Mouse (Mus musculus): Measurements from ENCODE around the gene Gramd2. TPM values are rescaled to one million over a fixed set of nuclear protein-coding genes. Genes with fewer than 3 reads are reported as not detected.

Gramd2 gene
- polyA plus RNA-seq, 1 experiment: 4.5 TPM

Other genes starting within 250 kb of the Gramd2 start
- 127 and 152 TPM in 2 replicates for gene Arih1, start 193.5 kb upstream of the Gramd2 start, polyA plus RNA-seq (2011; ENCODE audit: insufficient read depth, insufficient read length, low read depth, missing spikeins)
- 75.6 and 81.1 TPM in 2 replicates for gene Hexa, start 140.6 kb upstream of the Gramd2 start, polyA plus RNA-seq (2011; ENCODE audit: insufficient read depth, insufficient read length, low read depth, missing spikeins)
- gene Tmem202, start 140.3 kb upstream of the Gramd2 start, polyA plus RNA-seq (2011; ENCODE audit: insufficient read depth, insufficient read length, low read depth, missing spikeins): not detected in 2 replicates
- 0.64 TPM in 1 of 2 replicates, not detected in the other for gene Celf6, start 102.2 kb upstream of the Gramd2 start, polyA plus RNA-seq (2011; ENCODE audit: insufficient read depth, insufficient read length, low read depth, missing spikeins)
- 28.3 and 30.9 TPM in 2 replicates for gene Parp6, start 62.9 kb upstream of the Gramd2 start, polyA plus RNA-seq (2011; ENCODE audit: insufficient read depth, insufficient read length, low read depth, missing spikeins)
- gene Pkm, start 23.8 kb upstream of the Gramd2 start, polyA plus RNA-seq (2011; ENCODE audit: insufficient read depth, insufficient read length, low read depth, missing spikeins): 2,048 and 2,433 TPM in 2 replicates
- gene Senp8, start 70.6 kb downstream of the Gramd2 start, polyA plus RNA-seq (2011; ENCODE audit: insufficient read depth, insufficient read length, low read depth, missing spikeins): 16.3 and 21.2 TPM in 2 replicates
- 17.6 and 24.5 TPM in 2 replicates for gene Myo9a, start 70.8 kb downstream of the Gramd2 start, polyA plus RNA-seq (2011; ENCODE audit: insufficient read depth, insufficient read length, low read depth, missing spikeins)